Mouse (Mus musculus) gastrocnemius, postnatal 36 days (tissue): ENCODE data around the gene Ilkap. TPM values are rescaled to one million over a fixed set of nuclear protein-coding genes. Genes with fewer than 3 reads are reported as not detected.

Experiments
- total RNA-seq, 2 experiments: library from RNA; stranded (reverse); gene quantifications; 2 replicates each; pipeline ENCODE4 v1.2.3; 2021

Gene Ilkap
- total RNA-seq, 2 experiments from 2014 or later, result 33.2 TPM

Other genes with a start within 250 kb of the Ilkap start
- 10 to 100 TPM; 21.1 to 23.7 TPM for gene Ramp1, start 219.0 kb downstream of the Ilkap start, total RNA-seq
- gene Ube2f, start 148.5 kb downstream of the Ilkap start, total RNA-seq, result 10 to 100 TPM; 56.1 to 58.7 TPM
- 10 to 100 TPM in 1 of 2 experiments, 1 to 10 TPM in 1; 9.4 to 12.1 TPM for gene Scly, start 100.5 kb downstream of the Ilkap start, total RNA-seq
- gene Espnl, start 76.7 kb downstream of the Ilkap start, total RNA-seq, result under 1 TPM; 0.05 to 0.10 TPM
- gene Klhl30, start 47.8 kb downstream of the Ilkap start, total RNA-seq, result 10 to 100 TPM; 55.0 to 66.7 TPM
- 1 to 10 TPM; 1.8 to 2.1 TPM for gene Erfe, start 32.4 kb downstream of the Ilkap start, total RNA-seq
- gene Hes6, start 15.2 kb upstream of the Ilkap start, total RNA-seq, result 1 to 10 TPM; 7.5 to 7.9 TPM
- 1 to 10 TPM; 6.7 to 9.9 TPM for gene Per2, start 60.5 kb upstream of the Ilkap start, total RNA-seq
- 1 to 10 TPM; 2.7 to 3.4 TPM for gene Traf3ip1, start 95.8 kb upstream of the Ilkap start, total RNA-seq
- gene Asb1, start 141.7 kb upstream of the Ilkap start, total RNA-seq, result 10 to 100 TPM; 11.9 to 12.7 TPM